Mouse (Mus musculus) C2C12 (cell line): ENCODE measurements around the gene Anapc13.

Experiments used
- CTCF ChIP-seq: IDR thresholded peaks from one replicate; pipeline ENCODE4 v1.5.1; 2011; ENCODE audit not compliant: control insufficient read depth, insufficient read depth, insufficient read length
- MAX ChIP-seq: IDR thresholded peaks from one replicate; pipeline ENCODE4 v1.6.1; 2011; ENCODE audit warnings: mild to moderate bottlenecking, control low read depth

DNA sequence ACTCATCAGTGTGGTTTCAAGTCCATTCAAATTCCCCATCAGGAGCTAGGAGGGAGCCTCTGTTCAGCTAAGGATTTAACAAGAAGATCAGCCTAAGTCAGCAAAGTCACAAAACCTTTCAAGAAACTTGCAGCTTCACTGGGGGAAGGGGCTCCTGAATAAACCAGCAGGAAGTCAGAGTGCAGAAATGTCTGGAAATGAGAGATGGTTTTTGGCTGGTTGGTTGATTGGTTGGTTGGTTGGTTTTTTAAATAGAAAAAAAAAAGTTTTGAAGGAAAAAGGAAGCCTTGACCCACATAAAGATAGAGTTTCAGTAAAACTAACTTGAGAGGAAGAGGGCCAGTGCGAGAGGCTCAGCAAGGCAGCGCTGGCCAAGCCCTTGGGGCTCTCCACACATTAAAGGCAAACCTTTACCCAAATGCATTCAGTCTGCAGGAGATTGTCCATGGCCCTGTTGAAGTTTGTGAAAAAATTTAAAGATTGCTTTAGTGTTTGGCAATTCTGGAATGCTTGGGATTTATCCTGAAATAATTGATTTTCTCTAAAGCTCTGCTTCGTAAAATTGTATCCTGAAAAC is 19.1 kb downstream of the Anapc13 start:
- no peak for TF ChIP-seq CTCF
- TF ChIP-seq MAX = no peak
